Mouse (Mus musculus): ENCODE data around the gene Atp8a2. TPM values are rescaled to one million over a fixed set of nuclear protein-coding genes. Genes with fewer than 3 reads are reported as not detected.
A peak's percentile ranks its signal among the peaks of the same experiment; 100 is the strongest.
"Not testable (repeated sequence)": the region's sequence is repeated elsewhere in the genome, so short reads cannot be mapped to it uniquely, and the experiment has no call there.

Atp8a2 gene
- total RNA-seq, 2 experiments from 2014 or later, result 42.5 to 44.8 TPM

- peak in 1 of 2 experiments; percentile 50 for DNase-seq (ENCODE audit: low spot score in 2 of 2)
Observed at GRCm38 (mm10) chr14:59721356-59721755, 475.6 kb downstream of the Atp8a2 start.

DNA sequence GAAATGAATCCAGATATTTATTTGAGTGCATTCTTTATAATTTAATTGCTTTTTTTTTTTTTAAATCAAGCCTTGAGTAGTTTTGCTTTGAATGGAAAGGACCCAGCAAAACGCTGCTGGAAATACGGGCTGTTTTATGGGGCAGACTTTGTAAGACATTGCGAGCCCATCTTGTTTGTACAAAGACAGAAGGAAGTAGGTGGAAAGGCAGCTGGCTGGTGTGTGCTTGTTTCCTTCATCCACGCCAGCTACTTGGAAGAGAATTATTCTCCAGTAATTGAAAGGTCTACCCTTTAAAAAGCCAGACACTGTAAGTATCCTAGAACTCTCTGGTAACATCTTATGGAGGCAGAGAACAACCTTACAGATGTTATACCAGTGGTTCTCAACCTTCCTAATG is 476.6 kb downstream of the Atp8a2 start:
- DNase-seq (ENCODE audit: low spot score in 2 of 2), result peak; percentile 37 to 65

GRCm38 (mm10) chr14:59716443-59717085 is 480.4 kb downstream of the Atp8a2 start:
- not testable (repeated sequence) for DNase-seq (ENCODE audit: low spot score in 2 of 2)

DNA sequence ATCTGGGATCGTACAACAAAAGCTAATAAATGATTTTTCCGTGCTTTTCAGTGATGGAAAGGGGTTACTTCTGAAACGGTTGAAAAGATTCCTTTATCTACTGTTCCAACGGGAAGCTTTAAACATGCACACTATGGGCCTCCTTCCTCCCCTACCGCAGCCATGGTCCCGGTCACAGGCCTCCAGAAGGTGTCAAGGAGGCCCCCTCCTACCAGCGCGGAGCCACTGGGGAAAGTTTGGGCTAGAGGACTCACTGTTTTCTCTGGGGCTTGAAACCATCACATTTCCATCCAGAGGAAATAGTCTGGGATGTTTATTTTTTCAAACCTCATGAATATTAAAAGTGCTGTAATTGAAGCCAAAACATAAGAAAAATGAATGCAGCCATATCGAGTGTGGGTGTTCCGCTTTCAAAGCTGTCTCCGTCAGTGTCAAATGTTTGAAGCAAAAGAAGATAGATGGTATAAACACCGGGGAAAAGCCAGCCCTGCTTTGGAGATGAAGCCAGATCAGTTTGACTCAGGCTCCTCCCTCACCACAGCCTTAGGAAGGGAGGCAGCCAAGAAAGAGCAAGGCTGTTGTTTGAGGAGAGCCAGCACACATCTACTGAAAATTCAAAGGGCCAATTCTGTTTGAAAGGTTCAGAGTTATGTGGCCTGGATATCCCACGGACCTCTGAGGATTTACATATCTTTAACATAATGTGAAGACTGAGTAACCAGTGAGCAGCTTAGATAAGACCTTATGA is 481.1 kb downstream of the Atp8a2 start:
- DNase-seq (ENCODE audit: low spot score in 2 of 2), result peak; percentile 53 to 75

- no peak for DNase-seq (ENCODE audit: low spot score in 2 of 2)
Observed at GRCm38 (mm10) chr14:59709505-59710335, 487.3 kb downstream of the Atp8a2 start.

DNA sequence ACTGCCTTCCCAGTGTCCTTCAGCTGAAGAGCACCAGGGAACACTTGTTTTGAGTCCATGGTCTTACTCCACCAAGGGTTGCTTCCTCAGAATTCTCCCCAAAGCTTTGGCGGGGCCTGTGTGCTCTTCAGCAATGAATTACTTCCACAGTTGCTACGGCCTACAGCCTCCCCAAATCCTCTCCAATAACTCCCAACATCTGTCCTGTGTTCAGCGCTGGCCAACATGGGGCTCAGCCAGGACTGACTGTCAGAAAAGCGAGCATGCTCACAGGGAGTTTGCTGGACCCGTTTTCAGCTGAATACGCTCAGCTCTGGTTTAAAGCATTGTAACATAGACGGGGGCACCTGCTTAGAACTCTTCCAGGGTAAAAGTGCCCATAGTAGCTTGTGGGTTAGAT is 489.0 kb downstream of the Atp8a2 start:
- no peak for DNase-seq (ENCODE audit: low spot score in 2 of 2)

GRCm38 (mm10) chr14:59705326-59706058 is 491.5 kb downstream of the Atp8a2 start:
- no peak for DNase-seq (ENCODE audit: low spot score in 2 of 2)

GRCm38 (mm10) chr14:59701492-59701891 is 495.5 kb downstream of the Atp8a2 start:
- DNase-seq (ENCODE audit: low spot score in 2 of 2), result no peak

- DNase-seq (ENCODE audit: low spot score in 2 of 2), result no peak
Observed at GRCm38 (mm10) chr14:59695160-59695559, 501.8 kb downstream of the Atp8a2 start.

DNA sequence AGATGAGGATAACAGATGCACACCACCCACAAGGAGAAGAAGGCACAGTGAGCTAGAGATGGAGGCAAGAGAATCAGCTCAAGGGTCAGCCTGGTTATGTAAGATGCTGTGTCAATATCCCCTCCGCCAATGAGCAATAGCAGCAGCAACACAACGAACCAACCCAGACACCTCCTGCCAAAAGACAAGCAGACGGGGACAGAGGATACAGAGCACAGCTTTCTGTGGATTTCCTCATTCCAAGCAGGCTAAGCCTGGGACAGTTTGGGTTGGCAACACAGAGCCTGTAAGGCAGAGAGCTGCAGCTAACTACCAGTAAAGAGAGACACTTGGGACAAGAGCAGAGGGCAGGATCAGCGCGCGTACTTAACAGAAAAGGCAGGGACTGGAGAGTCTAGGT is 504.8 kb downstream of the Atp8a2 start:
- DNase-seq (ENCODE audit: low spot score in 2 of 2), result no peak

DNA sequence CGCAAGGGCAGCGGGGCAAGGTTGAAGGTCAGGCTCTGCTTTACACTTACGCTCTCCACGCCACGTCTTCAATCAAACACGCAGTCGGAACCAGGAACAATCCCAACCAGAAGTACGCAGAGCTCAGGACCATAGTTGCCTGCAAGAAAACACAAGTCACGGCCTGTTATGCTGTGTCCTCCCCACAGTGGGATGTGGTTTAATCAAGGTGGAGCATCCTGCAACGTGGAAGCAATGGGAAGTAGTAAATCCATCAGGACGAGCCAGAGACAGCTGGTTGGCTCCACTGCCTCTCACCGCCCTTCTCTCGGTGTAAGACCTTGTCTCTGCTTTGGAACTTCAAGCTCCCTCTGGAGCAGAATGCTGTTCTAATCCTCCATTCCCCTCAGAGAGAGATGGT is 505.6 kb downstream of the Atp8a2 start:
- no peak for DNase-seq (ENCODE audit: low spot score in 2 of 2)

DNA sequence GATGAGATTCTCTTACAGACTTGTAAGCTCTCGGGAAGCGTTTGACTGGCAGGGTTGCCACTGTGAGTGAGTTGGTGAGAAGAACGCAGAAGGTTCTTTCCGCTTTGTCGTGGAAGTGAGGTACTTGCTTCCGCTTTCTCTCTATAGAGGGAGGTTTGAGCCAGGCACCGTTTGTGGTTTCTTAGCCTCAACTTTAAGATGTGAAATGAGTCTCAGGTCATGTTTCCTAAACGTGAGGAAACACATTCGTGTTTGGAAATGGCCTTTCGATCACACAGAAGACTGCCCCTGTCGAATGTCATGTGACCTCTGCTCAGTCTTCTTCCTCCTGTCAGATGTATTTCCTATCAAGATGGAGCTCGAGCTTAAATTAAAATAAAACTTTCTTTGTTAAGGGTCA is 506.0 kb downstream of the Atp8a2 start:
- DNase-seq (ENCODE audit: low spot score in 2 of 2), result no peak

DNA sequence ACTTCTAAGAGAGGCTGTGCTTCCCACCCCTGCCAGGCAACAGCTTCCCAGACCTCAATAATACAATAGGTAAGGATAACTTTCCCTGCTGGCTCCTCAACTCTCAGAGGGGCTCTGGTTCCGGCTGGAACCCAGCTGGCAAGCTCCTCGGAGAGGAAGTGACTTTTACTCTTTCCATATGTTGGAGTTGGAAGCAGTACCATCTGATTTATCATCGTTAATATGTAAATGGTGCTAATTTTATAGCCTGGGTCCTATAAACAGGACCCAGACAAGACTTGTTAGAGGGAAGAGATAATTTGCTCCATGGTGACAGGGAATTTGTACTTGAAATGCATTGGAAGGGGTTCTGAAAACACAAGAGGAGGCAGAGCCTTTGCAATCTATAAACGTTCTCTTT is 507.4 kb downstream of the Atp8a2 start:
- DNase-seq (ENCODE audit: low spot score in 2 of 2), result no peak

GRCm38 (mm10) chr14:59686229-59686628 is 510.8 kb downstream of the Atp8a2 start:
- DNase-seq (ENCODE audit: low spot score in 2 of 2), result no peak

GRCm38 (mm10) chr14:59685343-59685742 is 511.6 kb downstream of the Atp8a2 start:
- no peak for DNase-seq (ENCODE audit: low spot score in 2 of 2)

GRCm38 (mm10) chr14:59681906-59682305 is 515.1 kb downstream of the Atp8a2 start:
- DNase-seq (ENCODE audit: low spot score in 2 of 2), result no peak

DNA sequence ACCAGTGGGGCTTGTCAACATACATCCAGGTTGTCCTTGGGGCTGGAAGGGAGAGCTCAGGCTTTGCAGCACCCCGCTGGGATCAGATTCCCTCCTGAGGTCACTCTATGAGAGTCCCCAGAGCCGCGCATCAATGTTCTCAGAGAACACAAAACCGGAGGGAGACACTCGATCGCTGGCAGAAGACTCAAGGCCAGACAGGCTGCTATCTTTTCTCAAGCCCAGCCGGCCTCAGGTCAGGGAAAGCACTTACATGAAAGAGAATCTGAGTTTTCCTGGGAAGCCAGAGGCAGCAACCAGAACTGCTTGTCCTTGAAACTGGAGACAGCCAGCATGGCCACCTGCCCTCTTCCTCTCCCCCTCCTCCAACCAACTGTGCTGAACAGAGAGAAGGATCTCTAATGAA is 519.4 kb downstream of the Atp8a2 start:
- DNase-seq (ENCODE audit: low spot score in 2 of 2), result no peak

DNA sequence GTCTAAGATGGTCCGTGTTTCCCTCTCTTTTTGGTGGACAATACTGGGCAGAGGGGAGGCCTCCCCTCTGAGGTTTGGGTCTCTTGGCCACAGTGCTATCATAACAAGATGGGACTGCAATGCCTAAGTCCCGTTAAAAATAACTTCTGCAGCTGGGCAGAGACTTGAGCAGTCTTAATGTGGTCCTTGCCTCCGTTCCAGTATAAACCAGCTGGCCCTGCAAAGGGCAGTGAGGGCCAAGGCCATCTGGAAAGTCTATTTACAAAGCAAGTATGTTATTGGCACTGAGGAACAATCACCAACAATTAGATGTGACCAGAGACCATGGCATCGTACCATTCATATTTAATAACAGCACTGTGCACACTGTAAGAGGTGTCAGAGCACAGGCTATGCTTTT is 521.6 kb downstream of the Atp8a2 start:
- DNase-seq (ENCODE audit: low spot score in 2 of 2), result no peak

- DNase-seq (ENCODE audit: low spot score in 2 of 2), result no peak
Observed at GRCm38 (mm10) chr14:59674556-59674955, 522.4 kb downstream of the Atp8a2 start.

GRCm38 (mm10) chr14:59672893-59673515 is 524.0 kb downstream of the Atp8a2 start:
- DNase-seq (ENCODE audit: low spot score in 2 of 2), result no peak

DNA sequence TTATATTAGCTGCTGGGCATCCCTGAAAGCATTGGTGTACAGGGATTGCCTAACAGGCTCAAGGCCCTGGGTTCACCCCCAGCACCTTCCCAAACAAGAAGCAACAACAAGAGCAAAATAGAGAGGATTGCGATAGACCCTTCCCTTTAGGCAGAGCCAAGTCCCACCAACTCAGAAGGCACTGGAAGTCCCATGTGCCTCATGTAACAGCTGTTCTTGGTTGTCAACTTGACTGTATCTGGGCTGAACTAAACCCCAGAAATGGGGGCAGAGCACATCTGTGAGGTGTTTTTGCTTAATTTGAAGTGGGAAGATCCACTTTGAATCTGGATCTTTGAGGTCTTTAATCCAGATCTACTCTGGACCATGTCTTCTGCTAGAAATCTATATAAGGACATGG is 539.9 kb downstream of the Atp8a2 start:
- DNase-seq (ENCODE audit: low spot score in 2 of 2), result no peak
